Mouse (Mus musculus) cortical plate, adult 2 months (tissue): Measurements from ENCODE around the gene Igsf3.

ENCODE experiments used
- CTCF ChIP-seq: fragments of 200-500 bp; IDR thresholded peaks from 2 replicates; pipeline ENCODE4 v1.5.1; 2011; ENCODE audit warnings: mild to moderate bottlenecking, control low read depth, low read length; ENCODE audit not compliant: insufficient read depth; ENCODE audit errors: extremely low read depth
- POLR2A ChIP-seq: fragments of 200-500 bp; IDR thresholded peaks from 2 replicates; pipeline ENCODE4 v1.6.1; 2011; ENCODE audit warnings: mild to moderate bottlenecking, low read length, control low read depth; ENCODE audit not compliant: insufficient read depth; ENCODE audit errors: extremely low read depth

DNA sequence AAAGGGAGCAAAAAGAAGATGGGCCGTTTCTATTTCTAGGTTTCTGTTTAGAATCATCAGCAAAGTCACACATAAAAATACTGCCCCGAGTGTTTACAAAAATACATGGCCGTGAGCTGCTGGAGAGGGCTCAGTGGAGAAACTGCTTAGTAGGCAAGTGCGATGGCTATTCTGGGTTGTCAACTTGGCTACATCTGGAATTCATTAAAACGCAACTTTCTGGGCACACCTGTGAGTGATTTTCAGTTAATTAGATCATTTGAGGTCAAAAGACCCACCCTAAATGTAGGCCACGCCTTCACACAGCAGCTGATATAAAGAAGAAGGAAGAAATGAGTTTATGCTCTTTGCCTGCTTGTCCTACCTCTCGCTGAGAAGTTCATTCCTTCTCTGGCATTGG lies 48.3 kb upstream of the Igsf3 start:
- TF ChIP-seq CTCF, result no peak
- no peak for TF ChIP-seq POLR2A
